Mouse (Mus musculus) heart, embryonic 11.5 days (tissue): ENCODE results near the gene Emp1. TPM values are rescaled to one million over a fixed set of nuclear protein-coding genes. Genes with fewer than 3 reads are reported as not detected.

Experiments
- ATAC-seq: fragments of 200-750 bp; cut with Nextera tagmentation; replicated peaks from 2 replicates; pipeline ENCODE4 v1.8.0; 2017; ENCODE audit warnings: moderate library complexity; ENCODE audit not compliant: insufficient number of reproducible peaks, low FRiP score, low TSS enrichment
- H3K27ac ChIP-seq: fragments of 300-500 bp; sonication (generic); 2 replicates; pipeline ENCODE4 v1.5.1; 2014; ENCODE audit warnings: mild to moderate bottlenecking, low read depth, low read length
- H3K27me3 ChIP-seq: fragments of 300-500 bp; sonication (generic); 2 replicates; pipeline ENCODE4 v1.6.1; 2014; ENCODE audit warnings: mild to moderate bottlenecking, low read length, mixed read lengths; ENCODE audit not compliant: control insufficient read depth, insufficient read depth
- H3K36me3 ChIP-seq: fragments of 300-500 bp; sonication (generic); 2 replicates; pipeline ENCODE4 v1.6.1; 2014; ENCODE audit warnings: mild to moderate bottlenecking, low read length, moderate library complexity, mixed read lengths; ENCODE audit not compliant: control insufficient read depth, insufficient read depth
- H3K4me1 ChIP-seq: fragments of 300-500 bp; sonication (generic); 2 replicates; pipeline ENCODE4 v1.6.1; 2014; ENCODE audit warnings: low read length; ENCODE audit not compliant: control insufficient read depth, insufficient read depth
- H3K4me2 ChIP-seq: fragments of 300-500 bp; sonication (generic); 2 replicates; pipeline ENCODE4 v1.6.1; 2014; ENCODE audit warnings: mild to moderate bottlenecking, moderate library complexity
- H3K4me3 ChIP-seq: fragments of 300-500 bp; sonication (generic); 2 replicates; pipeline ENCODE4 v1.5.1; 2014; ENCODE audit warnings: low read depth, low read length
- H3K9ac ChIP-seq: fragments of 300-500 bp; sonication (generic); 2 replicates; pipeline ENCODE4 v1.6.1; 2014; ENCODE audit warnings: mild to moderate bottlenecking, low read depth, low read length, moderate library complexity
- H3K9me3 ChIP-seq: fragments of 300-500 bp; sonication (generic); replicated peaks from 2 replicates; pipeline ENCODE4 v1.6.1; 2016; ENCODE audit warnings: low read length; ENCODE audit not compliant: control insufficient read depth
- WGBS: fragments of 180-500 bp; shearing (Covaris S2); extraction: QIAGEN DNeasy Blood & Tissue Kit; methylation state at CpG from one replicate; pipeline ENCODE4 v1.1.7; 2014; ENCODE audit not compliant: insufficient replicate concordance; 5-methylcytosine and 5-hydroxymethylcytosine counted together
- polyA plus RNA-seq: library from polyadenylated mRNA; unstranded; fragments of >200 nt; fragmentation: Nextera tagmentation; extraction: Ambion mirVana; gene quantifications from 2 replicates; pipeline ENCODE4 v1.2.1, GENCODE M21; 2014

Emp1 gene
- polyA plus RNA-seq, 1 experiment from 2014 or later = 10.0 TPM

DNA sequence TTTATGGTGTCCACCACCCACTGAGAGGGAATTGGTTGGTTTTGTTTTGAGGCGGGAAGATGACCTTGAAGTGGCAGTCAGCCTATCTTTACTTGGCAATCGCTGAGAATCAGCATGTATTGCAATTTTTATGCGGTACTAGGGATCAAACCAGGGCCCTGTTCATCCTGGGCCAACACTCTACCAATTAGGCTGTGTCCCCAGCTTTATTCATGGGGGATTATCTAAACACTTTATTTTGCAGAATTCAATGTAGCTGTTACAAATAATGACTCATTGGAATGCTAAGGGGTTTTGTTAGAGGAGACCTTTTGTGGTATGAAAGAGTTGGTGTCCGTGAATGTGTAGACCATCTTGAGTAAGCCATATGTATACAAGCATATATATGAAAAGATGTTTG lies 9.8 kb upstream of the Emp1 start:
- Histone ChIP-seq H3K36me3 (no peaks in the 10 kb centered on the region), H3K4me2 (no peak overlapping the region), H3K9ac (no peak overlapping the region), H3K4me3 (no peak overlapping the region), H3K4me1 (peaks cover 4% of the 10 kb centered on the region; the same call in 1 of the 2 replicates), H3K27ac (no peak overlapping the region), H3K9me3 (no peaks in the 10 kb centered on the region), H3K27me3 (no peaks in the 10 kb centered on the region)
- WGBS = 85% methylated on average over 4 of the region's 4 CpGs
- ATAC-seq = no peak

DNA sequence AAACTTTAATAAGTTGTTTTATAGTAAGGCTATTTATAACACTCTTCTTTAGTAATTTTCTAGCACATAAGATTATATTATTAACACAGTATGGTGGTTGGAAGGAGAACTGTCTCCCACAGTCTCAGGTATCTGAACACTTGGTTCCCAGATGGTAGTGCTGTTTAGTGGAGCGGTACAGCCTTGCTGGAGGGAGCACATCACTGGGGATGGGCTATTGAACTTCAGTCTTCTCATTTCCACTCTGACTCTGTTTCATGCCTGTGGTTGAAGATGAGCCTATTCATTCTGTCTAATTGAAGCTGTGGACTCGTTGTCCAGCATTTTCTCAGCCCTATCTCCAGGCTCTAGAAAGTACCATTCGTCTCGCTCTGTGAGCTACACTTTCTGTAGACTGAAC lies 7.4 kb upstream of the Emp1 start:
- peaks cover 4% of the 10 kb centered on the region; the same call in 1 of the 2 replicates for H3K4me1 ChIP-seq
- no peaks in the 10 kb centered on the region for H3K27me3 ChIP-seq
- H3K9me3 ChIP-seq = no peaks in the 10 kb centered on the region
- H3K27ac ChIP-seq = no peak overlapping the region
- no peaks in the 10 kb centered on the region for H3K36me3 ChIP-seq
- H3K4me2 ChIP-seq = no peak overlapping the region
- no peak overlapping the region for H3K9ac ChIP-seq
- H3K4me3 ChIP-seq = no peak overlapping the region
- ATAC-seq = no peak
- WGBS = 81% methylated on average over 4 of the region's 4 CpGs

DNA sequence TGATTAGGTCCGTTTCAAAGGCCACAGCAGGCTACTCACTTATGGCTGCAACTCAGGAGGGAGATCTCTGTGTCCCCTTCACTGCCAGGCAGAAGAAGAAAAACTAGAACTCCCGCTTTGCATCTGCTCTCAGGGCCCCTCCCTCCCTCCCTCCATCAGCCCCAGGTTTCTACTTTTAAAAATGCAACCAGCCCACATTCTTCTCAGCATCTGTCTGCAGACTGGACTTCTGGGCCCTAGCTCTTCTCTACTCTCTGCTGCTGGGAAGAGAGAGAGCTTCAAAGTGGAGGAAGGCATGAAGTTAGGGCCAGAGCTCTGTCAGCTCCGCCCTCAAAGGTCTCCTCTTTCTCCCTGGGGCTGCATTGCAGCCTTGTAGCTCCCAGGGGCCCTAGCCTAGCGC lies 2.0 kb upstream of the Emp1 start:
- H3K27ac ChIP-seq = no peak overlapping the region
- ATAC-seq = no peak

DNA sequence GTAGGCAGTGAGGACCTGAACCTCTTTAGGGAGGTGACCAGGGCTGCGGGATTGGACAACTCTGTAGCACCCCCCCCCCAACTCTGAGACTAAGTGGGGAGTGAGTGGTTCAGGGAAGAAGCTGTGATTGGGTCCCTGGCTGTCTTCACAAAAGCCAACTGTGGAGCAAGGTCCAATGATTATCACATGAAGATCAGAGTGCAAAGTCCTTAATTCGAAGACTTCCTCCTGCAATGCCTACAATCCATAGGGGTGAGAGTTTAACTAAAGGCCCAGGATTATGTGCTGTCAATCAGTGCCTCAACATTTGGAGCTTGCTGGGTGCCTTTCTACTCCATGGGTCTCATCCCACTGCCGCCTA lies 267 bp upstream of the Emp1 start:
- no peak for ATAC-seq
- H3K4me2 ChIP-seq = peak overlapping the region; percentile 46
- H3K36me3 ChIP-seq = no peaks in the 10 kb centered on the region
- H3K9ac ChIP-seq = no peak overlapping the region
- H3K27ac ChIP-seq = no peak overlapping the region
- no peaks in the 10 kb centered on the region for H3K9me3 ChIP-seq
- H3K4me1 ChIP-seq = 0 out of 2 replicates have a peak, but pooled peaks cover 3% of the 10 kb centered on the region
- 66% methylated on average over 3 of the region's 3 CpGs for WGBS
- H3K4me3 ChIP-seq = no peak overlapping the region
- H3K27me3 ChIP-seq = no peaks in the 10 kb centered on the region

More for the DNA sequence above, 2.0 kb upstream of the Emp1 start:
- Histone ChIP-seq H3K4me3 (no peak overlapping the region), H3K27me3 (no peaks in the 10 kb centered on the region), H3K4me1 (0 out of 2 replicates have a peak, but pooled peaks cover 3% of the 10 kb centered on the region), H3K9me3 (no peaks in the 10 kb centered on the region), H3K4me2 (no peak overlapping the region), H3K9ac (no peak overlapping the region), H3K36me3 (no peaks in the 10 kb centered on the region)
- 52% methylated on average over 4 of the region's 4 CpGs for WGBS

DNA sequence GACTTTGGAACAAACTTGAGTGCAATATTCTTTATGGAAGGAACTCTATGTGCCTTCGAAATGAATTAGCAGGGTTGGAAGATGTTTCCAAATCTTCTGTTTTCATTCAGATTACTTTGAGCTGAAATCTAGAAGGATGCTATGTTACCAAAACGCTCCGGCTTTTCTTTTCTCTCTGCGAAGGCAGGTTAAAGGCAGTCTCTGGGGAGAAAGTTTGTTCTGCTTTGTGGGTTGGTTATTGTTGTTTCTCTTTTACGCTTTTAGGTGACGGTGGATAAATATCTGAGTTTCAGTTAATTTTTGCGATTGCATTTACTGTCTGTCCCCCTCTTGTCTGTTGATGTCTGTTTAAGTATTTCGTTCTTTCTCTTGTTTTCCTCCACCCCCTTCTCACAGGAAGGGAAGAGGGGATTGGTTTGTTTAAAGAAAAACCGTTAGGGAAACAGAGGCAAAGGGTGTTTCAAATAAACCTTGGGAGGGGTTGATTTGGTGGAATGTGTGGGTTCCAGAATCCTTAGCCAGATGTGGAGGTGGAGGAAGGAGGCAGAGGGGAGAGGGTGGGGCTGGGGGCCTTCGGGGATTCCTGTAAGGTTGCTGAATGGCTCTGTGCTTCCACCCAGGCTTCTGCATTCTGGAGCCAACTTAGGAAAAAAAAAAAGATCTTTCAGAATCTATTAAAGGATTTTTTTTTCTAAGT lies 1.1 kb downstream of the Emp1 start:
- Histone ChIP-seq H3K4me1 (peaks cover 6% of the 10 kb centered on the region; the same call in 1 of the 2 replicates), H3K9ac (peak overlapping the region; percentile 62)

DNA sequence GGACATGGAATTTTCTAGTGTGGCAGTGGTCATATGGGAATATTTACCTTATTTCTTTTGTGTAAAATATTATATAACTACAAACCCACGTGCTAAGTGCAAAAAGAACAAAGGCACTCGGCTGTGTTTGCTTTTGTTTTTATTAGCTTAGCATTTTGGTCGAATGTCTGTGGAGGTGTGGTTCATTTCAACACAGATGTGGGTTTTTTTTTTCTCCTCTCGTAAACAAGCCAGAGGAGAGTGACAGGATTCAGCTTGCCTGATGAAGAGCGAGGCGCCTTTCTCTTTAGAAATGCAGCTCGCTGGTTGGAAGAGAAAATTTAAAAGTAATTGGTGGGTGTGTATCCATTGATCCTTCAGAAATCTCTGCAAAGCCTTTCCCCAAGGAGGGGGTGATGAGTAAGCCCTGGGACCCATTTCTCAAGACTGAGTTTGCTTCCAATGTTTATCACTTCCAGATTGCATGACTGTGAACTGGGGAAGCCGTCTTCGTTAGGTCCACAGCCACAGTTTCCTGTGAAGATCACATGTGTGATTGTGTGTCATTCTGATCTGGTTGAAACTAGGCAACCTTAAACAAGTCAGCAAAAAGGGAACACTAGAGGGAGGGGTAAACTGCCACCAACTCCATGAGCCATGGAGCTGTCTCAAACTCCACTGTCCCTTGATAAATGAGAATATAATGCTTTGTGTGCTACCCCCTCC lies 1.8 kb downstream of the Emp1 start:
- Histone ChIP-seq H3K36me3 (no peaks in the 10 kb centered on the region), H3K9ac (no peak overlapping the region), H3K27me3 (no peaks in the 10 kb centered on the region), H3K27ac (peak overlapping the region; percentile 30; the same call in 1 of the 2 replicates), H3K9me3 (no peaks in the 10 kb centered on the region), H3K4me1 (peaks cover 6% of the 10 kb centered on the region; the same call in 1 of the 2 replicates), H3K4me3 (peak overlapping the region; percentile 38), H3K4me2 (peak overlapping the region; percentile 46)
- 31% methylated on average over 9 of the region's 9 CpGs for WGBS
- ATAC-seq = no peak

More for the DNA sequence above, 1.1 kb downstream of the Emp1 start:
- Histone ChIP-seq H3K27me3 (no peaks in the 10 kb centered on the region), H3K4me3 (peak overlapping the region; percentile 38), H3K27ac (peak overlapping the region; percentile 72), H3K9me3 (no peaks in the 10 kb centered on the region), H3K4me2 (peak overlapping the region; percentile 46), H3K36me3 (no peaks in the 10 kb centered on the region)
- WGBS = 55% methylated on average over 10 of the region's 10 CpGs
- ATAC-seq = no peak

DNA sequence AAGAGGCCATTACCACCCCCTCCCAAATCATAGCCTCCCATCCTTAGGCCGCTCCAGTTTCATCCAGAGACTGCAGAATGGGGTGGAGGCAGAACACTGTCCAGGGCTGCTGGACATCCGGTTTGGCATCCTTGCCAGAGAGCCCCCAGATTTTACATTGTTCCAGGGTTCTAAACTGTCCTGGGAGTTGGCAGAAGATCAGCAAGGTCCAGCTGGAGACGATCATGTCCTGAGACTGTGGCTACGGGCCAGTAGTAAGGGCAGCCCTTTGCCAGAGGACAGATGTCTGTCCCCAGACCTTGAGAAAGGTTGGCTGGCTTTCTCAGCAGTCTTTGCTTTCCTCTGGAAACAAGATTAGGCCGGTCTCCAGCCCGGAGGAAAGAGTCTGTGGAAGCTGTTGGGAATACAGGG lies 2.6 kb downstream of the Emp1 start:
- H3K9me3 ChIP-seq = no peaks in the 10 kb centered on the region
- no peaks in the 10 kb centered on the region for H3K36me3 ChIP-seq
- WGBS = 52% methylated on average over 6 of the region's 6 CpGs
- peak overlapping the region; percentile 38; the same call in 1 of the 2 replicates for H3K4me3 ChIP-seq
- H3K27me3 ChIP-seq = no peaks in the 10 kb centered on the region
- ATAC-seq = peak; percentile 58; the same call in 1 of the 2 replicates
- peak overlapping the region; percentile 30; the same call in 1 of the 2 replicates for H3K27ac ChIP-seq
- H3K4me2 ChIP-seq = peak overlapping the region; percentile 46
- no peak overlapping the region for H3K9ac ChIP-seq
- H3K4me1 ChIP-seq = peaks cover 12% of the 10 kb centered on the region

DNA sequence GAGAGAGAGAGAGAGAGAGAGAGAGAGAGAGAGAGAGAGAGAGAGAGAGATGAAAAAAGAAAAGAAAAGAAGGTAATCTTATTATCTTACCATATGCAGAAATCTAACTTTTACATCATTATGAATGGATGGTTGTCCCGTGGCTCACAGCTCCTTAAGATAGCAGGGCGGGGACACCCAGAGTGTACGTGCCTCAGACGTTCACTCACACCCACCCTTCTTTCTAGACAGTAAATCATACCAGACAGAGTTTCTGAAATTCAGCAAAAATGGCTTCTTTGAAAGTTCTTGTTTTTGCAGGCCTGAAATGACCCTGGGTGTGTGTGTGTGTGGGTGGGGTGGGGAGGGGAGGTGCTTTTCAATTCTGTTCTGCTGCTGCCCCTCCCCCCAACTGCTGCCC lies 3.3 kb downstream of the Emp1 start:
- no peak overlapping the region for H3K9ac ChIP-seq
- no peak overlapping the region; the same call in 1 of the 2 replicates for H3K4me2 ChIP-seq
- 62% methylated on average over 4 of the region's 4 CpGs for WGBS
- H3K9me3 ChIP-seq = no peaks in the 10 kb centered on the region
- no peaks in the 10 kb centered on the region for H3K27me3 ChIP-seq
- no peak overlapping the region for H3K27ac ChIP-seq
- peaks cover 12% of the 10 kb centered on the region for H3K4me1 ChIP-seq
- H3K4me3 ChIP-seq = no peak overlapping the region
- no peaks in the 10 kb centered on the region for H3K36me3 ChIP-seq
- ATAC-seq = no peak
